Mouse (Mus musculus): Measurements from ENCODE around the gene Nfatc2ip.

GRCm38 (mm10) chr7:126338906-126339305 is 57.6 kb downstream of the Nfatc2ip start:
- TF ChIP-seq CTCF (IDR thresholded peaks at IDR 0.05; ENCODE audit: control insufficient read depth, insufficient read depth, insufficient replicate concordance, low read depth, low read length) (no peak), POLR2A (IDR thresholded peaks at IDR 0.05; ENCODE audit: control insufficient read depth, low read depth, low read length) (no peak)

Data from testis, adult 2 months (tissue).